Mouse (Mus musculus) CH12.LX (cell line): ENCODE data around the gene Creb3l1. TPM values are rescaled to one million over a fixed set of nuclear protein-coding genes. Genes with fewer than 3 reads are reported as not detected.

Experiments
- DNase-seq: peaks from one replicate; pipeline ENCODE4 v3.0.0-alpha.2; 2013; ENCODE audit errors: extremely low read depth
- H3K27ac ChIP-seq: 2 replicates; pipeline ENCODE4 v1.5.1; 2012; ENCODE audit warnings: low read depth, mild to moderate bottlenecking, control low read depth, moderate library complexity; ENCODE audit not compliant: insufficient read depth
- H3K27me3 ChIP-seq: replicated peaks from 2 replicates; pipeline ENCODE3; 2012; ENCODE audit warnings: inconsistent platforms
- H3K36me3 ChIP-seq, 2 experiments: replicated peaks in 1 of 2; 2 replicates each; pipeline versions ENCODE3 to v1.6.1; 2012; ENCODE audit warnings: inconsistent platforms in 1 of 2, low read length in 1 of 2, mild to moderate bottlenecking in 1 of 2, mixed read lengths in 1 of 2, moderate library complexity in 1 of 2; ENCODE audit not compliant: control insufficient read depth in 1 of 2, insufficient read depth in 1 of 2
- H3K4me1 ChIP-seq, 2 experiments: 2 replicates each; pipeline ENCODE4 v1.6.1; 2012; ENCODE audit warnings: inconsistent platforms in 1 of 2, moderate library complexity in 1 of 2; ENCODE audit not compliant: insufficient read depth in 2 of 2, control insufficient read depth in 1 of 2
- H3K4me2 ChIP-seq: 2 replicates; pipeline ENCODE4 v1.6.1; 2012; ENCODE audit warnings: low read depth, mild to moderate bottlenecking, control low read depth; ENCODE audit not compliant: poor library complexity, insufficient read depth, severe bottlenecking
- H3K4me3 ChIP-seq, 3 experiments: fragments of 150-350 bp in 1 of 3; sonication (generic) in 1 of 3; replicated peaks in 1 of 3; 2 replicates each; pipeline versions ENCODE3 to v1.5.1; 2011 to 2012; ENCODE audit warnings: low read depth in 2 of 3, low read length in 2 of 3, mild to moderate bottlenecking in 2 of 3, moderate library complexity in 2 of 3, control low read depth in 1 of 3, improper control_type of control experiment in 1 of 3, inconsistent platforms in 1 of 3, mixed read lengths in 1 of 3; ENCODE audit not compliant: poor library complexity in 1 of 3
- H3K79me2 ChIP-seq: replicated peaks from 2 replicates; pipeline ENCODE4 v1.6.1; 2012; ENCODE audit warnings: mild to moderate bottlenecking, moderate library complexity; ENCODE audit not compliant: control insufficient read depth, poor library complexity, insufficient read depth, severe bottlenecking; ENCODE audit errors: extremely low read depth
- H3K9ac ChIP-seq: 2 replicates; pipeline ENCODE4 v1.6.1; 2012; ENCODE audit warnings: low read depth, mild to moderate bottlenecking, control low read depth, moderate library complexity; ENCODE audit not compliant: insufficient read depth
- H3K9me3 ChIP-seq: replicated peaks from 2 replicates; pipeline ENCODE3; 2012; ENCODE audit warnings: low read length, inconsistent platforms, mixed read lengths
- BHLHE40 ChIP-seq: IDR thresholded peaks from 2 replicates; pipeline ENCODE4 v1.6.1; 2011; ENCODE audit warnings: mild to moderate bottlenecking, low read depth, low read length, improper control_type of control experiment
- E2F4 ChIP-seq: IDR thresholded peaks from 2 replicates; pipeline ENCODE4 v1.6.1; 2011; ENCODE audit warnings: low read depth, low read length, improper control_type of control experiment; ENCODE audit not compliant: insufficient replicate concordance
- EP300 ChIP-seq: IDR thresholded peaks from 2 replicates; pipeline ENCODE4 v1.6.1; 2011; ENCODE audit warnings: low read length, improper control_type of control experiment
- MAX ChIP-seq: IDR thresholded peaks from 2 replicates; pipeline ENCODE4 v1.6.1; 2011; ENCODE audit warnings: low read length, improper control_type of control experiment
- MEF2A ChIP-seq: IDR thresholded peaks from 2 replicates; pipeline ENCODE4 v1.6.1; 2014; ENCODE audit warnings: low read depth, mild to moderate bottlenecking, inconsistent platforms, low read length, improper control_type of control experiment, borderline replicate concordance
- MXI1 ChIP-seq: IDR thresholded peaks from 2 replicates; pipeline ENCODE4 v1.6.1; 2011; ENCODE audit warnings: mild to moderate bottlenecking, low read depth, low read length, improper control_type of control experiment
- MYC ChIP-seq: IDR thresholded peaks from 2 replicates; pipeline ENCODE4 v1.6.1; 2011; ENCODE audit warnings: low read depth, mild to moderate bottlenecking, improper control_type of control experiment, low read length
- NELFE ChIP-seq: IDR thresholded peaks from 2 replicates; pipeline ENCODE4 v1.6.1; 2011; ENCODE audit warnings: low read depth, low read length, improper control_type of control experiment
- NRF1 ChIP-seq: IDR thresholded peaks from 2 replicates; pipeline ENCODE4 v1.6.1; 2014; ENCODE audit warnings: low read depth, mild to moderate bottlenecking, inconsistent platforms, low read length, improper control_type of control experiment, moderate library complexity
- PAX5 ChIP-seq: IDR thresholded peaks from 2 replicates; pipeline ENCODE4 v1.6.1; 2012; ENCODE audit warnings: low read length, inconsistent platforms, mixed read lengths
- RCOR1 ChIP-seq: conservative IDR thresholded peaks from 2 replicates; pipeline ENCODE4 v1.6.1; 2012; ENCODE audit warnings: low read depth, mild to moderate bottlenecking, inconsistent platforms, low read length, improper control_type of control experiment
- SIN3A ChIP-seq: IDR thresholded peaks from 2 replicates; pipeline ENCODE4 v1.6.1; 2012; ENCODE audit warnings: low read length, improper control_type of control experiment, inconsistent platforms
- SMC3 ChIP-seq: IDR thresholded peaks from 2 replicates; pipeline ENCODE4 v1.6.1; 2011; ENCODE audit warnings: low read depth, low read length, improper control_type of control experiment
- TBP ChIP-seq: conservative IDR thresholded peaks from 2 replicates; pipeline ENCODE4 v1.6.1; 2011; ENCODE audit warnings: low read depth, low read length, improper control_type of control experiment
- UBTF ChIP-seq: IDR thresholded peaks from 2 replicates; pipeline ENCODE4 v1.6.1; 2012; ENCODE audit warnings: low read depth, mild to moderate bottlenecking, inconsistent platforms, low read length, improper control_type of control experiment, moderate library complexity
- USF2 ChIP-seq: conservative IDR thresholded peaks from 2 replicates; pipeline ENCODE4 v1.6.1; 2011; ENCODE audit warnings: low read depth, low read length, improper control_type of control experiment
- ZMIZ1 ChIP-seq: IDR thresholded peaks from 2 replicates; pipeline ENCODE4 v1.6.1; 2012; ENCODE audit warnings: low read depth, mild to moderate bottlenecking, inconsistent platforms, low read length, improper control_type of control experiment
- dilution Hi-C: fragments of 300-500 bp; cut with MboI; formaldehyde crosslinking; loops from 2 replicates; pipeline ENCODE4 v1.14.3; 2020; ENCODE audit warnings: low sequenced_read_pairs; ENCODE audit not compliant: extremely low pct_unique_long_range_greater_than_20kb, extremely low pct_ligation_motif_present
- in situ Hi-C: fragments of 300-500 bp; cut with MboI; formaldehyde crosslinking; loops from 3 replicates; pipeline ENCODE4 v1.14.3; 2019; ENCODE audit warnings: low sequenced_read_pairs, low pct_ligation_motif_present, low pct_unique_long_range_greater_than_20kb, mixed read lengths
- polyA plus RNA-seq: library from polyadenylated mRNA; unstranded; fragments of >175 nt; gene quantifications from 2 replicates; pipeline ENCODE4 v1.2.1, GENCODE M21; 2012; ENCODE audit warnings: low read depth; ENCODE audit not compliant: insufficient read length
- total RNA-seq, 2 experiments: library from RNA; depleted of rRNA; stranded (reverse); fragments of 300-350 nt in 1 of 2; fragments of >200 nt in 1 of 2; gene quantifications; 2 replicates each; pipeline ENCODE4 v1.2.3; 2012 to 2014

Creb3l1 gene
- total and polyA plus RNA-seq, 3 experiments: 0.08 to 2.0 (median 0.59) TPM

DNA sequence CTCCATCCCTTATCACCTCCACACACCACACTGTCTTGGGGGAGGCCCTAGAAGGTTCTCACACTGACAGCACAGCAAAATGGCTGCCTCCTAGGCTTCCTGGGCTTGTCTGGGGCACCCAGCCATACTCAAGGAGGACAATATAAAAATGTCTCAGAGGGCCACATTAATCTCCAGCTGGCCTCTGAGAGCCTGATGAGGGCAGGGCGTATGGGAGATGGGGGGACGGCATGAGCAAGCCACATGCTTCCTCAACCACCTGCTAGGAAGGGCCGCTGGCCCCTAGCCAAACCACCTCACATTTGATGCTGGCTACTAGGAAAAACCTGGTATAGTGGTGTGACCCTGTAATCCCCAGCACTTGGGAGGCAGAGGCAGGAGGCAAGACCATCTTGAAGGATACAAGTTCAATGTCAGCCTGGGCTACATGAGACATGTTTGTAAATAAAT, 75.5 kb downstream of the Creb3l1 start:
- Histone ChIP-seq H3K36me3 (peaks cover 8 to 44% of the 10 kb centered on the region in 2 experiments), H3K79me2 (peaks cover 16% of the 10 kb centered on the region), H3K4me3 (peak overlapping the region in 2 of 3 experiments; percentile 56 to 63), H3K4me2 (no peak overlapping the region), H3K9ac (no peak overlapping the region), H3K27ac (no peak overlapping the region), H3K9me3 (no peaks in the 10 kb centered on the region), H3K27me3 (no peaks in the 10 kb centered on the region)
- DNase-seq: no peak
- no peak for TF ChIP-seq ZMIZ1
- TF ChIP-seq UBTF: no peak
- TF ChIP-seq MXI1: no peak
- no peak for TF ChIP-seq PAX5
- TF ChIP-seq NELFE: no peak
- no peak for TF ChIP-seq SIN3A
- no peak for TF ChIP-seq SMC3
- TF ChIP-seq TBP: no peak
- no peak for TF ChIP-seq USF2
- TF ChIP-seq, all 38 proteins: peak for 0
- dilution Hi-C loops (no loop called here), in situ Hi-C loops (no loop called here)
- peaks cover 32 to 80% of the 10 kb centered on the region in 2 experiments for H3K4me1 ChIP-seq

DNA sequence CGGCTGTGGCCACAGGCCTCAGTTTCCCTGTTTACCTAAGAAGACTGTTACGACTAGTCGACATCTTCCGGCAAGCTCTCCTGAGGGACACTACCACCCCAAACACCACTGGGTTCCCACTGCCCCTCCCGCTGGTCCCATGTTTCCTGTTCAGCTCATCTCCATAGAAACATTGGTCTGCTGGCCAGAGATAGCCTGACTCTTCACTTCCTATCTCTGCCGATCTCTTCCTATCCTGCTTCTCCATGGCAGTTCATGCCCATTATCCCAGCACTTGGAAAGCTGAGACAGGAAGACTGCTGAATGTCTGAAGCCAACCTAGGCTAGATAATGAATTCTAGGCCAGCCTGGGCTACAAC, 76.2 kb downstream of the Creb3l1 start:
- H3K4me3 ChIP-seq: peak overlapping the region in 2 of 3 experiments; percentile 16 to 17

More for the DNA sequence above, 76.2 kb downstream of the Creb3l1 start:
- H3K4me1 ChIP-seq: peaks cover 32 to 75% of the 10 kb centered on the region in 2 experiments
- H3K9me3 ChIP-seq: no peaks in the 10 kb centered on the region
- no peak overlapping the region; the same call in 1 of the 2 replicates for H3K4me2 ChIP-seq
- no peak for DNase-seq
- dilution Hi-C loops: no loop called here
- peak overlapping the region; percentile 3; the same call in 1 of the 2 replicates for H3K27ac ChIP-seq
- H3K9ac ChIP-seq: no peak overlapping the region
- H3K79me2 ChIP-seq: peaks cover 16% of the 10 kb centered on the region
- peaks cover 11 to 46% of the 10 kb centered on the region in 2 experiments for H3K36me3 ChIP-seq
- in situ Hi-C loops: no loop called here
- no peaks in the 10 kb centered on the region for H3K27me3 ChIP-seq
- no peak for TF ChIP-seq SMC3
- no peak for TF ChIP-seq EP300
- no peak for TF ChIP-seq NRF1
- no peak for TF ChIP-seq MYC
- no peak for TF ChIP-seq RCOR1
- TF ChIP-seq E2F4: no peak
- no peak for TF ChIP-seq MEF2A
- no peak for TF ChIP-seq BHLHE40
- TF ChIP-seq ZMIZ1: no peak
- TF ChIP-seq MAX: no peak
